In the genomic region with DNA sequence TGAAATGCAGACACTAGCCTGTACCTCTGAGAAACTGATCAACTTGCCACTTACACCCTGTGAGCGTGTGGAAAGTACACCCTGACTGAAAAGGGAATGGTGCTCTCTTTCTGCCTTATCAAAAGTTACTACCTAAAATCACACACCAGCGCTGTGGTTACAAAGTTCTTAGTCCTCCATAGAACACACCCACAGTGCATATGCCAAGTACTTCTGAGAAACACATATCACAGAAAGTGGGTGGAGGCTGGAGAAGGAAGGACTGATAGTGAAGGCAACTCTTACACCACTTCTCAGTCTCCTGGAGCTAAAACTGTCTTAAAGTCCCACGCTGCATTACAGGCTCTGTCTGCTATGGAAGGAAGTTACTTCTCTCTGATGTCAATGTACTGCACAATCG, we compare ENCODE assay signal across 13 mouse cellular contexts.
DNase-seq lines count a peak whose midpoint lies in the region; ATAC-seq lines count a peak whose summit lies in the region.
"Had no signal": no experiment of that assay in that cellular context is flagged by ENCODE, and none has a peak within 500 bp of the region (broad histone marks: within the 10 kb centered on the region; RNA-seq: fewer than 3 reads in every experiment).

No protein-coding gene starts in this region.

- WGBS in heart, embryonic 15.5 days = 46% methylated on average over 4 of the region's 4 CpGs
- 93% methylated on average over 4 of the region's 4 CpGs for WGBS in forebrain, embryonic 13.5 days

- H3K9ac ChIP-seq in heart, embryonic 15.5 days = no peak overlapping the region
- H3K9ac ChIP-seq in forebrain, embryonic 13.5 days = no peak overlapping the region

- 0 out of 2 replicates have a peak, but pooled peaks have one; percentile 43 for ATAC-seq in heart, embryonic 15.5 days (replicated peaks; ENCODE audit: insufficient number of reproducible peaks, insufficient read depth, low FRiP score, low read depth)
- ATAC-seq in CD4-positive, CD25-positive, alpha-beta regulatory T cell, adult 4 months = peak; percentile 88
- peak; percentile 63 for ATAC-seq in megakaryocyte, adult 5-6 weeks (ENCODE audit: poor library complexity, severe bottlenecking)
- no peak for ATAC-seq in forebrain, embryonic 13.5 days
- ATAC-seq: hindbrain, embryonic 16.5 days had no signal

- no peak overlapping the region for H3K4me2 ChIP-seq in heart, embryonic 15.5 days
- no peak overlapping the region for H3K4me2 ChIP-seq in forebrain, embryonic 13.5 days

- no peaks in the 10 kb centered on the region for H3K27me3 ChIP-seq in heart, embryonic 15.5 days
- H3K27me3 ChIP-seq in forebrain, embryonic 13.5 days = no peaks in the 10 kb centered on the region
- H3K27me3 ChIP-seq: CH12.LX had no signal

- H3K4me1 ChIP-seq in heart, embryonic 15.5 days (replicated peaks) = peaks cover 25% of the 10 kb centered on the region
- H3K4me1 ChIP-seq in forebrain, embryonic 13.5 days = peaks cover 23% of the 10 kb centered on the region

- no peaks in the 10 kb centered on the region for H3K9me3 ChIP-seq in heart, embryonic 15.5 days (replicated peaks)
- no peaks in the 10 kb centered on the region for H3K9me3 ChIP-seq in forebrain, embryonic 13.5 days (replicated peaks)
- H3K9me3 ChIP-seq: midbrain, embryonic 10.5 days had no signal

- H3K27ac ChIP-seq in heart, embryonic 15.5 days = peak overlapping the region; percentile 17; the same call in 1 of the 2 replicates
- H3K27ac ChIP-seq in forebrain, embryonic 13.5 days = no peak overlapping the region
- H3K27ac ChIP-seq: midbrain, embryonic 10.5 days had no signal

- H3K4me3 ChIP-seq in heart, embryonic 15.5 days = no peak overlapping the region
- no peak overlapping the region for H3K4me3 ChIP-seq in forebrain, embryonic 13.5 days
- H3K4me3 ChIP-seq: midbrain, embryonic 10.5 days had no signal

- no peaks in the 10 kb centered on the region for H3K36me3 ChIP-seq in heart, embryonic 15.5 days
- H3K36me3 ChIP-seq in forebrain, embryonic 13.5 days (ENCODE audit: poor library complexity, severe bottlenecking) = peaks cover 6% of the 10 kb centered on the region

- DNase-seq in heart, adult 9 months (ENCODE audit: low spot score in 2 of 2) = no peak
- peak; percentile 69 for DNase-seq in induced T-regulatory cell, adult 2 months (ENCODE audit: low read depth)
- DNase-seq in retina, postnatal 1 day = no peak
- no peak for DNase-seq in yolk sac, embryonic 10.5 days (ENCODE audit: low spot score)
- DNase-seq: cerebellum, adult 11 months; gastrocnemius, postnatal 14 days had no signal
